Mouse (Mus musculus): ENCODE measurements around the gene Gfm1.

Gene Gfm1

DNA sequence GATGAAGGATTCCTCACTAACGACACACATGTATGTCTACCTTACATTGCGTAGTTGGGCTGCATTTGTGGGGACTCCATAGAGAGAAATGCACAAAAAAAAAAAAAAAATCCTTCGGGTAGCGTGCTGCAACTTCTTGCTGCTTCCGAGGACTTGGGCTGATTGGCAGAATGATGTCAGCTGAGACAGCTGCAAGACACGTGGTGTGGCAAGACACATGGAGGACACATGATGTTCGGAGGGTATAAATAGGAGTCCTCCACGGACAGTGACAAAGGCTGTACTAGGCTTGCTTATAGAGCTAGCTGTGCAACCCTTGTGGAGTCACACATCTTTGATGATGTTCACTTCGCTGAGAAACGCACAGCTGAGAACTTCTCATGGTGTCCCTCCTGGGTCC lies 52.5 kb downstream of the Gfm1 start:
- POLR2A ChIA-PET = interaction anchor here in 1 of 4 experiments (0.7 kb wide), 1 partner anchor 929 kb away, joined by 4 read pairs; no protein-coding TSS in a partner anchor
- CTCF ChIA-PET = no interaction called here

DNA sequence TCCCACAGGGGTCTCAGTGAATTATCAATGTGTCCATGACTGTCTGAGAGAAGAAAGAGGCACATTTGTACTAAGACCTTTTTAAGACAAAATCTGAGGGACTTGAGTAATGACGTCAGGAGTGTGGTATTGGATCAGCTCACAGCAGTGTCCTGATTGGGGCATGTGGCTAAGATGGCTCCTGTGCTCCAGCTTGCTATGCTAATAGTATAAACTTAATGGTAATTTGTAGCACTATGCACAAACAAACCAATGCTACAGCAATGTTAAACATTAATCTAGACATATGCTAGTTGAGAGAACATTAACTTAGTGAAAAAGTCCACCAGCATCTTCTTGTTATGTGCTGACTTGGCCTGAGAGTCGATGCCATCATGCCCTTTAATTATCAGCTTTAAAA lies 55.3 kb downstream of the Gfm1 start:
- ChIA-PET POLR2A (interaction anchor here in 1 of 4 experiments (1.6 kb wide), 1 partner anchor 21 kb away, joined by 3 read pairs; the partner anchor contains the start of gene Lxn), CTCF (no interaction called here)

DNA sequence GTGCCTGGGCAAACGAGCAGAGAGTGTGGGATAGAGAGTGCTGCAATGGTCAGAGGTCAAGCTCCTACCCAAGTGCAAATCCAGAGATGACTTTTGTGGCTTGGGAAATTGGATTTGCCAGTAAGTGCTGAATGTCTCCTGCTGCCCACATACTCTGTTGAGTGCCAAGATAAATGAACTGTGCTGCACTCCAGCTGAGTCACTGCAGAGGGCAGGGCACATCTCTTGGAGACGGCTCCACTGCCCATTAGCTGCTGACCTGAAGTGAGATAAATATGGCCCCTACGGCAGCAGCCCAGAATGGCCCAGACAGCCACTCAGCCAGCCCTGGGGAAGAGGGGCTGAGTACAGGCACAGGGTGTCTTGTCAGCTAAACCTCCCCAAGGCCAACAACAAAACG lies 60.3 kb downstream of the Gfm1 start:
- ChIA-PET CTCF (interaction anchor here in 1 of 4 experiments (1.4 kb wide), 1 partner anchor 23 kb away, joined by 8 read pairs; no protein-coding TSS in a partner anchor), POLR2A (no interaction called here)

DNA sequence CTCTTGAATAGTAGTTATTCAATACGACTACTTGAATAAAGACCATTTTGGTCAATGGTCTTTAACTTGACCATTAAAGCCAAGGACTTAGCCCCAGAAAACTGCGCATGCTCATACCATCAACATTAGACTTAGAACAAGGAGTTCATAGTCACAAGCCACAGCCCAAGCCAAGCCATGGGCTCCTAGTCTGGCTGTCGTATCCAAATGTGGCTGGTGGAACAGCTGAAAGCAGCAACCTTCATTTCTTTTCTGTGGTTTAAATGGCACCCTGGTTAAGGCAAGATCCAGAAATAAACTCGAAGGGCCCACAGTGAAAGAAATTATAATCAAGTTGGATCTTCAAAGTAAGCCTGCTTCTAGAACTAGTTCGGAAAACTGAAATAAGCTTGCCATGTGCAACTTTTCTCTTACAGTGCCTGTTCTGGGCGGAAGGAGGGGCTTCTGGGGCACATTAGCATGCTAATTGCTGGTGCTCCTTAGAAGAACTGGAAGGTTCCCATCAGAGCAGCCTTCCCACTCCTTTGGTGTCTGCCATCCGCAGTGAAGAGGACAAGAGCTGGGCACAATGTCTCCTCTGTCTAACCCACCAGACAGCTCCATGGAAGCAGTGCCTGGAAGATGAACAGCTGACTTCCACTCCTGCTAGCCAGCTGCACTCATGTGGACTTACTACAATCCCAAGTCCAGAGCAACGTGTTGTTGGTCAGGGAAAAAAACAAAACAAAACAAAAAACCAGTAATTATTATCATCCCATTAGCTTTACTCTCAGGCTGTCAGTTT lies 62.4 kb downstream of the Gfm1 start:
- CTCF ChIA-PET = interaction anchor here in 2 of 4 experiments (0.6 to 1.3 kb wide), 3 partner anchors 19 to 22 kb away, joined by 3 read pairs; no protein-coding TSS in a partner anchor
- POLR2A ChIA-PET = interaction anchor here in 2 of 4 experiments (1.2 to 2.0 kb wide), 3 partner anchors 9 to 14 kb away, joined by 3 to 4 read pairs (median 3); no protein-coding TSS in a partner anchor

DNA sequence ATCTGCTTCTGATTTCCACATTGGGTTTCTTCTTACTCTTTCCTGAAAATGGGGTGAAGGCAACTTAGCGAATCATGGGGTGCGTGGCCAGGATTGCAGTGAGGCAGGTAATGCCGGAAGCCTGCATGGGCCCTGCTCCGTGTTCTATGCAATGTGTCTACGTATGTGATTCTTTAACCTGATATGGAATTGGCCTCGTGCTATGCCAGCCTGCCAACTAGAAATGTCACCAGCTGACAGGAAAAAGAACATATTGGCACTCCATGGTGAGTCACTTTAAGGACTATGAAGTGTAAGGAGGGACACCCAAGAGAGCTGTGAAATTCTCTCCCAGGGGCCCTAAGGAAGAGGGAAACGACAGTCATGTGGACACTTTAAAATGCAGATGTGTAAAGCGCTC lies 63.2 kb downstream of the Gfm1 start:
- CTCF ChIA-PET = interaction anchor here in 1 of 4 experiments (0.5 kb wide), 1 partner anchor 484 kb away, joined by 6 read pairs; no protein-coding TSS in a partner anchor
- POLR2A ChIA-PET = interaction anchor here in 1 of 4 experiments (0.5 to 2.0 kb wide), 3 partner anchors 8 to 1470 kb away, joined by 3 to 4 read pairs (median 3); no protein-coding TSS in a partner anchor

DNA sequence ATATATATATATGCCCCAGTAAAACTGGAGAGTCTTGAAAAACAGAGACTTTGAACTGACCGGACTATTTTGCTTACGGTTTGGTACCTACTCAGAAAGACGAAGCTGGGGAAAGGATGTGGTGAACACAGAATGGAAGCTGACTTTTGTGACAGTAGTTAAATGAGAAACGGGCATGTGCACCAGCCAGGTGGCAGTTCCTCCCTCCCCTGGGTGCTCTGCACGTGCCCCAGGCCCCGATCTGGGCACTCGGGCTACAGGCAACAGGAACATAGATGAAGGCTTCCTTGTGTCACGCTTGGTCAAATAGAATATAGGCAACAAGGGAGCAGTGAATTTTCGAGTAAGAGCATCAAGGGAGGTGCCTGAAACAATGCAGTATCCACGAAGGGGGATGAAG lies 66.4 kb downstream of the Gfm1 start:
- CTCF ChIA-PET = no interaction called here
- POLR2A ChIA-PET = no interaction called here

DNA sequence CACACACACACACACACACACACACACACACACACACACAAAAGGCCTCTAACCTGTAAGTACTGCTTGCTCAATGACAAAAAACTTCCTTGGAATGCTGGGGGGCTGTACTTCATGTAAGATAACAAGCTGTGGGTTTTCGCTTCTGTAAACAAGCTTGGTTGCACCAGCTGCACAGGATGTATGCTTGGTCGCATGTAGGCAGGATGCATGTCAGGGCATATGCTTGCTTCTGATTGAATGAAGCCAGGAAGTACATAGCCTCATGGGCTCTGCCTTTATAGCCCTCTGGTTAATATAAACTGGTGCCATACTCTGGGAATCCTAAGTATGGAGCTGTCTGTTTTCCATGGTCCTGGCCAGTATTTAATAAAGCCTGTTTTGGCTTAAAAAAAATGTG lies 68.1 kb downstream of the Gfm1 start:
- ChIA-PET CTCF (no interaction called here), POLR2A (interaction anchor here (0.6 to 1.0 kb wide), 5 partner anchors 10 to 64 kb away, joined by 3 read pairs; no protein-coding TSS in a partner anchor)

DNA sequence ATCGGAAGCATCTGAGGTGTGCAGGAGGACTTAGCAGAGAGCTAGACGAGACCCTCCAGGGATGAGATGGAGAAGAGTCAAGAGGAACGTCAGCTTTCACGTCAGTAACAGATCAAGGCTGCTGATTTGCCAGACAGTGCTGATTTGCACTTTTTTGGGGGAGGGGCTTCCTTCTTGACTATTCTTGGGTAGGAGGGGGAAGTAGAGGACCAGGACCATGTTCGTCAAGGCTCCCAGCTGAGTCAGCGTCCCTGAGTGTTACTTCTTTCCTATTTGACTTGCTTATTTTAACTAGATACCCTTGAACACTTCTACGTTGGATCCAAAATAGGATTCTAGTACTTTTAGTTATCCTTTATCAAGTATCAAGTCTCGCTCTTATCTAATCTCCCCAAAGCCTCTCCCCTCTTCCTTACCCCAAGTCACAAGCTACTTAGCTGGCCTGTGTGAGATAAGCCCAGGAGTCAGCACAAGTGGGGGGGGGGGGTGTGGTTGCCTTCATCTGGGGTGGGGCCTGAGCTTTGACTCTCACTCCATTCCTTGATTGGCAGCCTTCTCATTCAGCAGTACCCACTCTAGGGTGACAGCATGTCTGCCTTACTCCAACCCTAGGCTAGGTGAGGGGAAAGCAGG lies 69.0 kb downstream of the Gfm1 start:
- POLR2A ChIA-PET = interaction anchor here in 2 of 4 experiments (0.9 kb wide), 2 partner anchors 9 to 65 kb away, joined by 3 read pairs; no protein-coding TSS in a partner anchor
- CTCF ChIA-PET = interaction anchor here in 1 of 4 experiments (0.6 kb wide), 1 partner anchor 251 kb away, joined by 7 read pairs; no protein-coding TSS in a partner anchor

DNA sequence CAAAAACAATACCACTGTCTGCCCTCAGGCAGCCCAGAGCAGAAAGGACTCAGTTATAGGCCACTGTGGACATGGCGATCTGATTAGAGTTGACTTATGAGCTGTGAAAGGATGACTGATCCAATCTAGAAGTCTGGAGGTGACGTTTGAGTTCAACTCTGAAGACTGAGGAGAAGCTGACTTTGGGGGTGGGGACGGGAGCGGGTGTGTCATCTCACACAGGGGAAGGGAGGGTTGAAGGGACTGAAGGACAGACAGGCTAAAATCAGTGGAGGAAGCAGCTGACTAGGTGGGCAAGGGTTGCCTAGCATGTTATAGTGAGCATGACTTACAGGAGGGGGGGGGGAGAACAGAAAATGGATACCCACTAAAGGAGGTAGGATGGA lies 69.5 kb downstream of the Gfm1 start:
- ChIA-PET CTCF (interaction anchor here in 1 of 4 experiments (0.6 kb wide), 1 partner anchor 252 kb away, joined by 7 read pairs; no protein-coding TSS in a partner anchor), POLR2A (no interaction called here)

DNA sequence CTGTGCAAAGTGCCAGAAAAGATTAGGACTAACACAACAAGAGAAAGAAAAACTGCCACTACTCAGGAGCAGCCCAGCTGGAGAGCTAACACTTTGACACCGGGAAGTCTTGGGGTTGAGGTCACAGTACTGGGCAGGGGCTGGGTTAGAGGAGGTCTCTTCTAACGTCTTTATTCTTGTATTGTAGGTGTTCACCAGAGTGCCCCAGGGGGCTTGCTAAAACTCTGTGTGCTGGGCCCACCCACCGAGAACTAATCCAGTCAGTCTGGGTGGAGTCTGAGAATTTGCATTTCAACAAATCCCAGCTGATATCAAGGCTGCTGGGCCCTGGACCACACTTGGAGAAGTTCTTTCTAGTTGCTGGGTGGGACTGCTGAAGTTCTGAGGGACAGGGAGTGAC lies 74.0 kb downstream of the Gfm1 start:
- POLR2A ChIA-PET = interaction anchor here (0.8 to 1.5 kb wide), 7 partner anchors 10 to 74 kb away, joined by 3 to 9 read pairs (median 3); partner anchors contain the start of genes Lxn (in 2 of the 4), Rarres1 (in 2 of the 4) and Gfm1 (in 1 of the 4)
- CTCF ChIA-PET = interaction anchor here in 2 of 4 experiments (1.1 to 2.3 kb wide), 3 partner anchors 9 to 74 kb away, joined by 5 to 12 read pairs (median 9); partner anchors contain the start of gene Gfm1 (in 1 of the 2)

DNA sequence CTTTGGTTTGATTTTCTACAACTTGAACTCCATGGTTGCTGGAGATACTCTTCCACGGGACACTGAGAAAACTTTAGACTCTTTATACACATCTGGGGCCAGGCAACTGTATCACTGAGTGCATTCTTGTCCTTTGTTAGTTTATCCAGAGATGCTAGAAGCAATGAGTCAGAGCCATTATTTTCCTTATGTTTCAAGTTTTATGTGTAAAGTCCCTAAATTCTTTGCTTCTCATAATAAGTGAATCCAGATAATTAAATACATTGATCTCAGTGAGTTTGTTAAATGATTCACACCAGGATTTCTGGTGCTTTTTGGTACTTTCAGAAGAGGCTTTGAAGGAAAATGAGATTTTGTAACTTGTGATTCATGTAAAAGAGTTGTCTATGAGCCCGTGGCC lies 75.4 kb downstream of the Gfm1 start:
- ChIA-PET POLR2A (no interaction called here), CTCF (no interaction called here)

DNA sequence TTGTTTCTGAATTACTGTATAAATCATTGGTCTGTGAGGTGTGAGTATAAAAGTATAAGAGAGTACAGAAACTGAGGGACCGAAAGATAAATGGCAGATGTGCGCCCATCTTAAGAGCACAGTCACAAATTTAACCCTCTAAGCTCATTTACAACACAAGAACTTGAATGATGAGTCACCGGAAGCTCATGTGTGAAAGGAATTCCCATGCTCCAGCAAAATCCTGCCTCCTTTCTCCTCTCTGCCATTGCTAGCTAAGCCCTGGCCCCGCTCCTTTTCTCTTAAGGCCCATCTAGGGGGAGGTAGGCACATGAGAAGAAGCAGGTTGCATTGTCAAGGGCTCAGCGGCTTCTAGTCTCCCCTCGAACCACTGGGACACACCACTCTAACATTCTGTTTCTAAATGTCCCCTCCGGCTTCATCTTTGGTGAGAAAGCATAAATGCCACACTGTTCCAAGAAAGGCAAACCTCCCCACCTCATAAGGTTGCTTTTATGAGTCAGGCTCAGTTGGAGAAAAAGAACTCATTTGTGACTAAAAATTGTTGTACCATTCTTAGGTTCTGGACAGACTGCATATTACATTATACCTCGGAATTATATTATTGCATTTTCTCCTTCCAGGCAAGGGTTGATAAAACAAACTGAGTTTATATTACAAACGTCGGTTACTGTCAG lies 78.5 kb downstream of the Gfm1 start:
- CTCF ChIA-PET = interaction anchor here in 2 of 4 experiments (0.7 to 1.4 kb wide), 2 partner anchors 60 kb away, joined by 3 to 4 read pairs; no protein-coding TSS in a partner anchor
- POLR2A ChIA-PET = interaction anchor here in 2 of 4 experiments (0.7 kb wide), 2 partner anchors 10 kb away, joined by 3 read pairs; no protein-coding TSS in a partner anchor

DNA sequence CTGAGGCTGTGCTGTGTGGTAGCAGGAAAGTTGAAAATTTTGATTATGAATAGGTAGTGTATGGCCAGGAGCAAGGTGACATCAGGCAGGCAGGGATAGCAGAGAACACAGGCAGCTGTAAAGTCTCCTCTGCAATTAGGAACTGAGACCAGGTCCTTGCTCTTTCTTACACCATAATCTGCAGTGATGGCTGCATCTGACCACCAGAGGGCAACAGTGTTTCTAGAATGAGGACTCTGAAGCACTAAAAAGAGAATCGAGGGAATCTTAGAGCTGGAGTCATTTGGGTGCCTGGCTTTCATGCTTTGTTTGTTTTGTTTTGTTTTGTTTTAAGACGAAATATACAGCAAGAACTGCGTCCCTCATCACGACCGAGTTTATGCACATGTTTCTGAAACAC lies 82.9 kb downstream of the Gfm1 start:
- POLR2A ChIA-PET = interaction anchor here in 3 of 4 experiments (0.6 to 0.9 kb wide), 3 partner anchors 32 to 251 kb away, joined by 3 to 4 read pairs (median 3); no protein-coding TSS in a partner anchor
- CTCF ChIA-PET = interaction anchor here (0.5 to 3.2 kb wide), 33 partner anchors 9 to 1196 kb away, joined by 3 to 19 read pairs (median 4); partner anchors contain the start of genes Gfm1 (in 1 of the 4), Lxn (in 1 of the 4) and Mfsd1 (in 1 of the 4)

DNA sequence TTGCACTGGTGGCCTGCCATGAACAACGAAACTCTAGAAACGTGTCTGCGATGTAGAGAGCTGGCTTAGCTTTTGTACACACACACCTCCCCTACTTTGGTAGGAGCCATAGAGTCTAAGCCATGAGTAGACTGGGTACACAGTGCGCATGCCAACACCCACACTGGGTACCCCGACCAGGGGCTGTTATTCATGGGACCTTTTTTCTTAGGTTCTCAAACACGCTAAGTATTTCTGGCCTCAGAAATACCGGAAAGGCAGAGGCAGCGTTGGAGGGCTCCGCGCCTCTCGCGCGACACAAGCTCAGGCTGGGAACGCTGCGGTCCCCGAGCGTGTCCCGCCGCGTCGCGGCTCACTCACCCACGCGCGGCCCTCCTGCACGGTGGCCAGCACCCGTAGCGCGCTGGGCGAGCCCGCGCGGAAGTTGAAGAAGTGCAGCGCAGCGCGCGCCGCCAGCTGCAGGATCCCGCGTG lies 84.9 kb downstream of the Gfm1 start:
- CTCF ChIA-PET = interaction anchor here (0.6 to 3.2 kb wide), 14 partner anchors 13 to 542 kb away, joined by 3 to 15 read pairs (median 4); partner anchors contain the start of genes Gfm1 (in 1 of the 4) and Lxn (in 1 of the 4)
- POLR2A ChIA-PET = interaction anchor here (0.9 to 1.3 kb wide), 4 partner anchors 10 to 68 kb away, joined by 3 to 9 read pairs (median 4); no protein-coding TSS in a partner anchor

DNA sequence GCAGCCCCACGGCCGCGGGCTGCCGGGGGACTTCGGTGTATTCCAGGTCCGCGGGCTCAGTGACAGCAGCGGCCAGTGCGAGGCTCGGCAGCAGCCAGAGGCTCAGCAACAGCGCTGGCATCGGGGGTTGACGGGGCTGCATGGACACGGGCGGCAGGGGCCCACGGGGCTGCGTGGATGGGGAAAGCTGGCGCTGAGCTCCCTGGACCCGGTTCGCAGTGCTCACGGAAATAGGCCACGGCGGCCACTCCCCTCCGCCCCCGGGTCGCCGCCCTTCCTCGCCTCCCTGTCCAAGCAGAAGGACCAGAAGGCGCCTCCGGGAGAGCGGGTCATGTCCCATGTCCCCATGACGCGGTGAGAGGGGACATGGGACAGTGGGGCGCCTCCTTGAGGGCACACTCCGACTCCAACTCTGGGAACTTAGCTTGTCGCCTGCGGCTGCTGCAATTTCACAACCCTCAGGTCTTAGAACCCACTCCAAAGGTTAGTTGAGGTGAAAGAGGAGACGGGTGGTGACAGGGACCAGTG lies 85.4 kb downstream of the Gfm1 start, which contains the start of gene Rarres1:
Gene Rarres1 (minus strand): TSS at position 250 of the 528 bp plus-strand sequence.
- CTCF ChIA-PET = interaction anchor here in 3 of 4 experiments (0.7 to 3.2 kb wide), 11 partner anchors 12 to 541 kb away, joined by 3 to 15 read pairs (median 3); partner anchors contain the start of genes Gfm1 (in 1 of the 3) and Lxn (in 1 of the 3)
- POLR2A ChIA-PET = interaction anchor here (0.9 to 1.3 kb wide), 4 partner anchors 10 to 68 kb away, joined by 3 to 9 read pairs (median 4); no protein-coding TSS in a partner anchor

DNA sequence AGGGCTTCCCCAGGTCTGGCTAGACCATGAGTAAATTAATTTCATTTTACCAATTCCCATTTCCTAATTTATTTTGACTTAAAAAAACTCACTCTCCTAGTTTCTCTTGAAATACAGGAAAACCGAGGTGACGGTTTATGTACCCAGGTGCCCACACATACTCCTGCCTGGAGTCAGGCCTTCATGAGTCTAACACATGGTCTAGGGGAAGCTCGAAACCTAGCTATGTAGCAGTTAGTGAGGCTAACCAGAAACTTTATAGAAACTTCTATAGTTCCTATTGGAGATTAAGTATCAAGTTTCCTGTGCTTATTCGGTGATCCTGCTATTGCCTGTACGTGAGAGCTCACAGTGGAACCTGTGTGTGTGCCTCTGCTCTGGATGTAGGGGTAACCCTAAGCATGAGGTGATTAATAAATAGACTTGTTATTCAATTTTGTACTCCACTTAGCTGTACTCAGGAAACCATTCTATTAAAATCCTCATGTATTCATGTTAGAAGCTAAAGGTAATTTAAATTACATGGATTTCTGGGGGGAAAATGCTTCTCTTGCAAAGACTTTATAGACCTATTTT lies 90.8 kb downstream of the Gfm1 start:
- ChIA-PET POLR2A (no interaction called here), CTCF (no interaction called here)

DNA sequence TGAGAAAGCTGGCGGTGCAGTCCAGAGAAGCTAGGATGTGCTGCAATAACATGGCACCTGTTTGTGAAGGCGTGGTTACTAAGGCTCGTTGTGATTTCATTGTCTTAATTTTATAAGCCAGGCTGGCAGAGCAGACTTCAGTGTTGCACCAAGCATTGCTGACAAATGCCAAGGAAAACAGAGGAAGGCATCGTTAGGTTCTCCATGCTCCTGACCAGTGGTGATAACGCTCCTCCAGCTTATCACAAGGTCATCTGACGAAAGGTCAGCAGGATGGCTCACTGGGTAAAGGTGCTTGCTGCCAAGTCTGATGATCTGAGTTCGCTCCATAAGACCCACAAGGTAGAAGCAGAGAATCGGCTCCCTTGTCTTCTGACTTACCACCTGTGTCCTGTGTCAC lies 92.8 kb downstream of the Gfm1 start:
- ChIA-PET POLR2A (no interaction called here), CTCF (no interaction called here)
